Mouse (Mus musculus): ENCODE results near the gene Myrfl. TPM values are rescaled to one million over a fixed set of nuclear protein-coding genes. Genes with fewer than 3 reads are reported as not detected.
A peak's percentile ranks its signal among the peaks of the same experiment; 100 is the strongest.

The Myrfl gene
- total RNA-seq (2015) (not detected in 2 replicates), total RNA-seq (2017) (not detected in 2 replicates)

- no peak for ATAC-seq (replicated peaks; ENCODE audit: poor library complexity)
Observed at GRCm38 (mm10) chr10:116896336-116897177, at the start of gene Myrfl. TSS of gene Myrfl (minus strand) at chr10:116896919.

- ATAC-seq (replicated peaks; ENCODE audit: poor library complexity) = no peak
Observed at GRCm38 (mm10) chr10:116944940-116945339, 48.2 kb upstream of the Myrfl start.

- no peak for ATAC-seq (replicated peaks; ENCODE audit: poor library complexity)
Observed at GRCm38 (mm10) chr10:116944144-116944543, 47.4 kb upstream of the Myrfl start.

GRCm38 (mm10) chr10:116943025-116943424 lies 46.3 kb upstream of the Myrfl start:
- peak; percentile 73 for ATAC-seq (replicated peaks; ENCODE audit: poor library complexity)

- no peak for ATAC-seq (replicated peaks; ENCODE audit: poor library complexity)
Observed at GRCm38 (mm10) chr10:116935028-116935427, 38.3 kb upstream of the Myrfl start.

- no peak for ATAC-seq (replicated peaks; ENCODE audit: poor library complexity)
Observed at GRCm38 (mm10) chr10:116933794-116934193, 37.1 kb upstream of the Myrfl start.

- ATAC-seq (replicated peaks; ENCODE audit: poor library complexity) = no peak
Observed at GRCm38 (mm10) chr10:116932418-116932817, 35.7 kb upstream of the Myrfl start.

- peak; percentile 51 for ATAC-seq (replicated peaks; ENCODE audit: poor library complexity)
Observed at GRCm38 (mm10) chr10:116931497-116932179, 34.9 kb upstream of the Myrfl start.

GRCm38 (mm10) chr10:116930936-116931335 lies 34.2 kb upstream of the Myrfl start:
- ATAC-seq (replicated peaks; ENCODE audit: poor library complexity) = no peak

- peak; percentile 56 for ATAC-seq (replicated peaks; ENCODE audit: poor library complexity)
Observed at GRCm38 (mm10) chr10:116930506-116930905, 33.8 kb upstream of the Myrfl start.

GRCm38 (mm10) chr10:116928826-116929225 lies 32.1 kb upstream of the Myrfl start:
- no peak for ATAC-seq (replicated peaks; ENCODE audit: poor library complexity)

- ATAC-seq (replicated peaks; ENCODE audit: poor library complexity) = peak; percentile 56
Observed at GRCm38 (mm10) chr10:116926428-116927113, 29.9 kb upstream of the Myrfl start.

- ATAC-seq (replicated peaks; ENCODE audit: poor library complexity) = peak; percentile 47
Observed at GRCm38 (mm10) chr10:116923651-116924495, 27.2 kb upstream of the Myrfl start.

GRCm38 (mm10) chr10:116922161-116922560 lies 25.4 kb upstream of the Myrfl start:
- ATAC-seq (replicated peaks; ENCODE audit: poor library complexity) = no peak

GRCm38 (mm10) chr10:116921416-116921815 lies 24.7 kb upstream of the Myrfl start:
- no peak for ATAC-seq (replicated peaks; ENCODE audit: poor library complexity)

- no peak for ATAC-seq (replicated peaks; ENCODE audit: poor library complexity)
Observed at GRCm38 (mm10) chr10:116920641-116921040, 23.9 kb upstream of the Myrfl start.

GRCm38 (mm10) chr10:116919368-116920317 lies 22.9 kb upstream of the Myrfl start:
- peak; percentile 52 for ATAC-seq (replicated peaks; ENCODE audit: poor library complexity)

- no peak for ATAC-seq (replicated peaks; ENCODE audit: poor library complexity)
Observed at GRCm38 (mm10) chr10:116916581-116916980, 19.9 kb upstream of the Myrfl start.

- no peak for ATAC-seq (replicated peaks; ENCODE audit: poor library complexity)
Observed at GRCm38 (mm10) chr10:116915286-116915685, 18.6 kb upstream of the Myrfl start.
